Mouse (Mus musculus): ENCODE measurements around the gene AL732309.1.

- no peak for TF ChIP-seq POLR2A (IDR thresholded peaks at IDR 0.05; ENCODE audit: extremely low read depth, insufficient read depth, low read length)
- no peak for TF ChIP-seq CTCF (IDR thresholded peaks at IDR 0.05; ENCODE audit: extremely low read depth, insufficient read depth, low read length)
Measured at GRCm38 (mm10) chr2:25264851-25265250, 18.2 kb upstream of the AL732309.1 start.

Measured in cortical plate, adult 2 months (tissue).